Mouse (Mus musculus) layer of hippocampus, adult 2 months (tissue): ENCODE data around the gene Sdc4. TPM values are rescaled to one million over a fixed set of nuclear protein-coding genes. Genes with fewer than 3 reads are reported as not detected.
A peak's percentile ranks its signal among the peaks of the same experiment; 100 is the strongest.

ENCODE experiments used
- DNase-seq, 2 experiments: peaks; one replicate each; pipeline ENCODE4 v3.0.0; 2022; ENCODE audit warnings: low spot score in 2 of 2
- H3K27ac ChIP-seq: fragments of 200-600 bp; 2 replicates; pipeline ENCODE4 v1.8.1; 2022
- H3K4me3 ChIP-seq: fragments of 200-600 bp; 2 replicates; pipeline ENCODE4 v1.8.1; 2022; ENCODE audit warnings: mild to moderate bottlenecking
- CTCF ChIP-seq: fragments of 200-600 bp; conservative IDR thresholded peaks from 2 replicates; pipeline ENCODE4 v1.8.1; 2022; ENCODE audit warnings: antibody characterized with exemption, mild to moderate bottlenecking, moderate library complexity
- total RNA-seq, 2 experiments: library from RNA; stranded (reverse); gene quantifications; 2 replicates each; pipeline ENCODE4 v1.2.3; 2021

Sdc4 gene
- total RNA-seq, 2 experiments from 2014 or later, result 122 to 137 TPM

- H3K27ac ChIP-seq, result no peak overlapping the region
- H3K4me3 ChIP-seq, result no peak overlapping the region
- no peak for TF ChIP-seq CTCF
- DNase-seq, result no peak
These were observed 1.0 kb upstream of the Sdc4 start for GRCm38 (mm10) chr2:164444701-164445100.

- H3K27ac ChIP-seq, result peak overlapping the region; percentile 81
These were observed 643 bp downstream of the Sdc4 start for GRCm38 (mm10) chr2:164443051-164443437.

GRCm38 (mm10) chr2:164442315-164443050 is 1.2 kb downstream of the Sdc4 start:
- H3K27ac ChIP-seq, result peak overlapping the region; percentile 81
- TF ChIP-seq CTCF, result no peak
- no peak for DNase-seq
- H3K4me3 ChIP-seq, result peak overlapping the region; percentile 51

More at GRCm38 (mm10) chr2:164443051-164443437, 643 bp downstream of the Sdc4 start:
- DNase-seq, result peak; percentile 55 to 64
- H3K4me3 ChIP-seq, result peak overlapping the region; percentile 51
- TF ChIP-seq CTCF, result peak; percentile 53

GRCm38 (mm10) chr2:164441731-164442130 is 2.0 kb downstream of the Sdc4 start:
- Histone ChIP-seq H3K4me3 (peak overlapping the region; percentile 51), H3K27ac (peak overlapping the region; percentile 81)
- no peak for DNase-seq
- no peak for TF ChIP-seq CTCF

- DNase-seq, result no peak
- no peak for TF ChIP-seq CTCF
- peak overlapping the region; percentile 51 for H3K4me3 ChIP-seq
- peak overlapping the region; percentile 81 for H3K27ac ChIP-seq
These were observed 2.5 kb downstream of the Sdc4 start for GRCm38 (mm10) chr2:164441155-164441554.

- DNase-seq, result no peak
- peak overlapping the region; percentile 81 for H3K27ac ChIP-seq
- H3K4me3 ChIP-seq, result peak overlapping the region; percentile 51
- TF ChIP-seq CTCF, result no peak
These were observed 3.4 kb downstream of the Sdc4 start for GRCm38 (mm10) chr2:164440314-164440713.

GRCm38 (mm10) chr2:164439001-164439421 is 4.7 kb downstream of the Sdc4 start:
- Histone ChIP-seq H3K27ac (peak overlapping the region; percentile 81), H3K4me3 (peak overlapping the region; percentile 17; the same call in 1 of the 2 replicates)
- TF ChIP-seq CTCF, result no peak
- peak; percentile 17 to 64 for DNase-seq

GRCm38 (mm10) chr2:164438257-164438656 is 5.4 kb downstream of the Sdc4 start:
- Histone ChIP-seq H3K27ac (peak overlapping the region; percentile 81), H3K4me3 (peak overlapping the region; percentile 20; the same call in 1 of the 2 replicates)
- no peak for TF ChIP-seq CTCF
- DNase-seq, result no peak

- no peak for TF ChIP-seq CTCF
- Histone ChIP-seq H3K4me3 (peak overlapping the region; percentile 17; the same call in 1 of the 2 replicates), H3K27ac (peak overlapping the region; percentile 89)
- DNase-seq, result no peak
These were observed 6.0 kb downstream of the Sdc4 start for GRCm38 (mm10) chr2:164437710-164438109.

- H3K27ac ChIP-seq, result peak overlapping the region; percentile 89
These were observed 6.7 kb downstream of the Sdc4 start for GRCm38 (mm10) chr2:164436961-164437360.

GRCm38 (mm10) chr2:164436215-164436913 is 7.3 kb downstream of the Sdc4 start:
- DNase-seq, result peak; percentile 37 to 58
- Histone ChIP-seq H3K27ac (peak overlapping the region; percentile 89), H3K4me3 (peak overlapping the region; percentile 12; the same call in 1 of the 2 replicates)
- TF ChIP-seq CTCF, result no peak

More at GRCm38 (mm10) chr2:164436961-164437360, 6.7 kb downstream of the Sdc4 start:
- H3K4me3 ChIP-seq, result peak overlapping the region; percentile 12; the same call in 1 of the 2 replicates
- no peak for DNase-seq
- TF ChIP-seq CTCF, result no peak

- peak overlapping the region; percentile 89 for H3K27ac ChIP-seq
- TF ChIP-seq CTCF, result no peak
- no peak overlapping the region; the same call in 1 of the 2 replicates for H3K4me3 ChIP-seq
- no peak for DNase-seq
These were observed 8.2 kb downstream of the Sdc4 start for GRCm38 (mm10) chr2:164435216-164436090.
